Mouse (Mus musculus) heart, adult 2 months (tissue): ENCODE measurements around the gene Crygb. TPM values are rescaled to one million over a fixed set of nuclear protein-coding genes. Genes with fewer than 3 reads are reported as not detected.
A peak's percentile ranks its signal among the peaks of the same experiment; 100 is the strongest.

Experiments
- DNase-seq, 2 experiments: peaks; one replicate each; pipeline ENCODE4 v3.0.0; 2021
- H3K27ac ChIP-seq: fragments of 200-600 bp; 2 replicates; pipeline ENCODE4 v1.8.1; 2022
- H3K27me3 ChIP-seq: fragments of 200-500 bp; 2 replicates; pipeline ENCODE4 v1.6.1; 2012; ENCODE audit warnings: mild to moderate bottlenecking, low read length, inconsistent platforms, mixed read lengths; ENCODE audit not compliant: control insufficient read depth, insufficient read depth
- H3K36me3 ChIP-seq: fragments of 200-500 bp; 2 replicates; pipeline ENCODE4 v1.6.1; 2012; ENCODE audit warnings: low read length, inconsistent platforms; ENCODE audit not compliant: control insufficient read depth, insufficient read depth
- H3K4me1 ChIP-seq: fragments of 200-500 bp; 2 replicates; pipeline ENCODE4 v1.6.1; 2011; ENCODE audit warnings: low read length; ENCODE audit not compliant: control insufficient read depth, insufficient read depth
- H3K4me3 ChIP-seq: fragments of 200-600 bp; 2 replicates; pipeline ENCODE4 v1.8.1; 2022
- H3K79me2 ChIP-seq: fragments of 200-500 bp; replicated peaks from 2 replicates; pipeline ENCODE4 v1.6.1; 2012; ENCODE audit warnings: mild to moderate bottlenecking, inconsistent platforms, low read length, moderate library complexity, mixed read lengths; ENCODE audit not compliant: control insufficient read depth, insufficient read depth
- H3K9ac ChIP-seq: fragments of 200-500 bp; 2 replicates; pipeline ENCODE4 v1.6.1; 2012; ENCODE audit warnings: low read depth, mild to moderate bottlenecking, control low read depth, inconsistent platforms, low read length, mixed read lengths
- CTCF ChIP-seq: fragments of 200-600 bp; IDR thresholded peaks from 2 replicates; pipeline ENCODE4 v1.8.1; 2022; ENCODE audit warnings: antibody characterized with exemption, mild to moderate bottlenecking, moderate library complexity
- EP300 ChIP-seq: fragments of 200-500 bp; IDR thresholded peaks from 2 replicates; pipeline ENCODE4 v1.6.1; 2011; ENCODE audit warnings: low read depth, low read length, control low read depth; ENCODE audit not compliant: insufficient read depth
- POLR2A ChIP-seq: fragments of 200-500 bp; IDR thresholded peaks from 2 replicates; pipeline ENCODE4 v1.6.1; 2011; ENCODE audit warnings: mild to moderate bottlenecking, low read depth, low read length, control low read depth; ENCODE audit not compliant: insufficient read depth
- WGBS: fragments of 180-500 bp; shearing (Covaris S2); methylation state at CpG from one replicate; pipeline ENCODE4 v1.1.7; 2018; 5-methylcytosine and 5-hydroxymethylcytosine counted together
- intact Hi-C: fragments of 180-260 bp; cut with DNase I; formaldehyde crosslinking; loops from one replicate; pipeline ENCODE4 v1.15.1; 2025
- polyA plus RNA-seq: library from polyadenylated mRNA; depleted of rRNA; stranded (reverse); fragments of >200 nt; gene quantifications from 2 replicates; pipeline ENCODE4 v1.2.3, GENCODE M21; 2012
- total RNA-seq, 2 experiments: library from RNA; stranded (reverse); gene quantifications; 2 replicates each; pipeline ENCODE4 v1.2.3; 2021

The Crygb gene
- total and polyA plus RNA-seq, 3 experiments: not detected

DNA sequence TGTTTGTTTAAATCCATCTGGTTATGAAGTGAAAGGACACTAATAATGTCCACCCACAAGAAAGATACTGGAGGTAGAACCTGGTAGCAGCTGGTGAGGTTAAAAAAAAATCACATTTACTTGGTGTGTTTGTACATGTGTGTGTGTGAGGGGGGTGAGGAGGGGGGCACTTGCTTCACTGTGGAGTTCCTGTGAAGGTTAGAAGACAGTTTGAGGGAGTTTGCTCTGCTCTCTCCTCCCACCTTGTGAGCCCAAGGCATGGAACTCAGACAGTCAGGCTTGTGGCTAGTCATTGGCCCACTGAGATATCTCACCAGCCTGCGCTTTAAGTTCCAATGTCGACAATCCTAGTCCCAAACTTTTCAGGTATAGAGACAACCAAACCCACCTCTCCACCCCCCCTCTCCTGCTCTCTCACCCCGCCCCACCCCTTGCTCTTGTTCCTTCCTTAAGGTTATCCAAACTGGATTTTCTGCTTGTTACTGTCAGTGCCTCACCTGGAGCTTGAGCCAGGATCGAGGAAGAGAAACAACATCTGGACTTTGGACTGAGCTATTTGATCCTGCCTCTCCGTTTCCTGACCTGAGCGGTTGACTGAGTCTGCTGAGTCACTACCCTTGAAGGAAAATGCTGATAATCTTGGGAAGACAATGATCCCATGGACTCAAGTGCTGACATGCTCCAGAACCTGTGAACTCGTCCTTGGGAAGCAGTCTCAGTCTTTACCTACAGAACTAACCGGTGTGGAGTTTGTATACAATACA is 36.2 kb upstream of the Crygb start:
- DNase-seq: no peak
- TF ChIP-seq POLR2A: no peak
- TF ChIP-seq CTCF: no peak
- TF ChIP-seq EP300: no peak
- Histone ChIP-seq H3K79me2 (no peaks in the 10 kb centered on the region), H3K4me3 (no peak overlapping the region), H3K27ac (no peak overlapping the region), H3K9ac (no peak overlapping the region), H3K27me3 (no peaks in the 10 kb centered on the region), H3K4me1 (no peaks in the 10 kb centered on the region), H3K36me3 (no peaks in the 10 kb centered on the region)
- intact Hi-C loops: no loop called here
- WGBS: 60% methylated on average over 8 of the region's 8 CpGs

DNA sequence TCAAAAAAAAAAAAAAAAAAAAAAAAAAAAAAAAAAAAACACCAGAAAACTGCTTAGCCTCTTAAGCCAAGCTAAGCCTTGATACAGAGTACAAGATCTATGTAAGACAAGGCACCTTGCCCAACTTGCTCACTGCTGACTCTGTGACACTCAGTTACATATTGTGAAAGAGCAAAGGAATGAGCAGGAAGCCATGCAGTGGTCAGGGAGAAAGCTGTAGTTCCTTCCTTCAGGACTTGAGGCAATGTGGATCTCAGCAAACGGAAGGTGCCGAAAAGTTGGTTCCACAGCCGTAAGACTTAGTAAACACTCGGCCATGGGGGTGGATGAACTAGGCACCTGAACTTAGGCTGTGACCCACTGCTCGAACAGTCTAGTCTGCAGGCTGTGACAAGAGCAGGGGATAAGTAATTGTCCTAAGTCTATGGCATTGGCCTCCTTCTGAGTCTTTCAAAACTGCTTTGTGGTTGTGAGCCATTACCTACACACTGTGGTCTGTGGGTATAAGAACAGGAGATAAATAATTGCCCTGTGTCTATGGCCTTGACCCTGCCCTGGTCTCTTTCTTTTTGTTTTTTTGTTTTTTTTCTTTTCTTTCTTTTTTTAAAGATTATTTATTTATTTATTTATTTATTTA is 31.6 kb upstream of the Crygb start:
- Histone ChIP-seq H3K36me3 (no peaks in the 10 kb centered on the region), H3K9ac (no peak overlapping the region), H3K79me2 (no peaks in the 10 kb centered on the region), H3K27ac (no peak overlapping the region), H3K27me3 (no peaks in the 10 kb centered on the region), H3K4me3 (no peak overlapping the region), H3K4me1 (no peaks in the 10 kb centered on the region)
- TF ChIP-seq CTCF: no peak
- no peak for TF ChIP-seq POLR2A
- TF ChIP-seq EP300: no peak
- intact Hi-C loops: no loop called here
- 87% methylated on average over 5 of the region's 5 CpGs for WGBS
- no peak for DNase-seq

DNA sequence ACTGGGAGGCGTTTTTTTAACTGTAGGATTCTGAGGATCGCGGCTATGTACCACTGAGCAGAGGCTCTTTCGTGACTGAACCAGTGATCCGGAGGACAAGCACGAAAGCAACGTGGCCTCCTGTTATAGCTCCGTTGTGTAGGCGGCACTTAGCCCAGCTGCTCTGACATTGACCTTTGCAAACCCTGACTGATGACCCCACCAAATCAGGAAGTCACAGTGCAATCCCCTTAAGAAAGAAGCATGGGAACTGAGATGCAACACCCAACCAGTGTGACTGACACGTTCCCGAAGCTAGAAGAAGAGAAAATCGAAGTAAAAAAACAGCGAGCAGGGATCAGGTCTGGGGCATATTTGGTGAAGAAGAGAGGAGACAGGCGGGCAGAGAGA is 30.7 kb upstream of the Crygb start:
- H3K4me3 ChIP-seq: peak overlapping the region; percentile 28; the same call in 1 of the 2 replicates
- TF ChIP-seq POLR2A (no peak), CTCF (no peak), EP300 (no peak)
- WGBS: 40% methylated on average over 14 of the region's 14 CpGs
- H3K79me2 ChIP-seq: no peaks in the 10 kb centered on the region
- H3K27ac ChIP-seq: peak overlapping the region; percentile 58
- peak overlapping the region; percentile 2; the same call in 1 of the 2 replicates for H3K9ac ChIP-seq
- no peaks in the 10 kb centered on the region for H3K27me3 ChIP-seq
- intact Hi-C loops: loop anchor here (1.0 kb wide), 1 partner anchor 66 kb away; no protein-coding TSS in a partner anchor
- peak in 1 of 2 experiments; percentile 24 for DNase-seq
- no peaks in the 10 kb centered on the region for H3K4me1 ChIP-seq
- H3K36me3 ChIP-seq: no peaks in the 10 kb centered on the region

DNA sequence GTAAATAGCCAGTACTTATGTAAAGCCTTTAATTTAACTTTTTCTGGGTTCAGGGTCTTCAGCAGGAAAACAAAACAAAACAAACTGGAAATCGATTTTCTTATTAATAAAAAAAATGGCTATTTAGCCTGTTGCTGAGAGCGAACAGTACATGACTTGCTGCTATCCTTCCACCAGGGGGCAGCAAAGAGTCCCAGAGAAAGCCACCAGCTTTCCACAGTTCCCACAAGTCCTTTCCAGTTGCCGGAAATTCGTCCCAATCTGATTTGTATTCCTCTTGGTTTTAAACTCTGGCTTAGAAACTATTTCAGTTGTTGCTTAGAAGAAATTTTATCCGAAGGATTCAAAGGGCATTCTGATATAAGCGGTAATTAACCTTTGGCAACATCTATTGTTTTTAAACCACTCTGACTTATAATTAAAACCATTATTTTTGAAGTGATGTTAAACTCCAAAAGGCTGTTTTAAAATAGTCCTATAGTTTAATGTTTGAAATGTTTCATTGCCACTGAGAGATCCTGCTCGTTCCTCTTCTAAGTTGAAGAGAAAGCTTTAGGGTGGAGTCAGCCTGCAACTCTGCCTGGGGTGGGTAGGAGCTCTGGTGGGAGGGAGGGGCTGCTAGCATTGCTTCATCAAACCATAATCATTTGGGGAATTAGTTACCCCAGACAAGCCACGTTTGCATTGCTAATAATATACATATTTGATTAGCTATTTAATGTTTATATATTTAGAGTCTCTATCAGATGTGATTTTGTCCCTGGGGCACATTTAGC is 30.1 kb upstream of the Crygb start:
- TF ChIP-seq CTCF (peak; percentile 99; the same call in 1 of the 2 replicates), EP300 (peak; percentile 66; the same call in 1 of the 2 replicates), POLR2A (no peak)
- 6% methylated on average over 8 of the region's 8 CpGs for WGBS
- no peaks in the 10 kb centered on the region for H3K4me1 ChIP-seq
- no peaks in the 10 kb centered on the region for H3K79me2 ChIP-seq
- H3K27me3 ChIP-seq: no peaks in the 10 kb centered on the region
- H3K4me3 ChIP-seq: peak overlapping the region; percentile 28
- intact Hi-C loops: loop anchor here (1.0 kb wide), 1 partner anchor 67 kb away; no protein-coding TSS in a partner anchor
- peak overlapping the region; percentile 58 for H3K27ac ChIP-seq
- H3K36me3 ChIP-seq: no peaks in the 10 kb centered on the region
- DNase-seq: peak; percentile 55
- no peak overlapping the region for H3K9ac ChIP-seq

DNA sequence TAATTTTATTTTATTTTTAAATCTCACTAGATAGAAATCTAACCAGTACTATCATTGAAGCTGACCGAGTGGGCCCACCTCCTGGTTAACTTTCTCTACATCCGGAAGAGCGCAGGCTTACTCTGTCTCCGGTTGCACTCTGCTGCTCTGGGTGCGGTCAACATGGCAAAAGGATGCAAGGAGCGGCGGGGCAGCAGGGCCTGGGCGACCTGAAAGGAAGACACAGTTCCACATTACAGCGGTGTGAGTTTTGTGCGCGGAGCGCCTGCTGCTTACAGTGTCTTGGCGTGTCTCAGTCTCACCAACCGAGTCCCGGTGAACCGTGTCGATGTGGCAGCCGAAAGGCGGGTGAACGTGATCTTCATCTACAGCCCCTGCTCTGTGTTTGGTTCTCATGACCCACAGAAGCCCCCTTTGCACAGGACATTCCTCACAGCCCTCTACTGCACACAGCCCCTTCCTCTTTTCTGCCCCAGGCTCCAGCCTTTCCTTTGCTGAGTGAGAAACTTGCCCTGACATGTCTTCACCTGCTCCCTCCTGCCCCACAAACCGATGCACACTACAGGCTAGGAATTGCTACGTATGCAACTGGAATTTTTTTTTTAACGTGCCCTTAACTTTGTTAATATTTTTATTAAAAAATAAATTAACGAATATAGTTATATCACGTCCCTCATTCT is 27.8 kb upstream of the Crygb start:
- no peaks in the 10 kb centered on the region for H3K27me3 ChIP-seq
- TF ChIP-seq CTCF (no peak), POLR2A (no peak), EP300 (no peak)

More for the DNA sequence above, 27.8 kb upstream of the Crygb start:
- H3K4me3 ChIP-seq: no peak overlapping the region
- H3K36me3 ChIP-seq: no peaks in the 10 kb centered on the region
- DNase-seq: no peak
- no peak overlapping the region for H3K9ac ChIP-seq
- no peaks in the 10 kb centered on the region for H3K79me2 ChIP-seq
- intact Hi-C loops: no loop called here
- H3K4me1 ChIP-seq: no peaks in the 10 kb centered on the region
- 72% methylated on average over 25 of the region's 25 CpGs for WGBS
- H3K27ac ChIP-seq: no peak overlapping the region
